Mouse (Mus musculus) liver, postnatal 0 days (tissue): ENCODE measurements around the gene Fbxo9. TPM values are rescaled to one million over a fixed set of nuclear protein-coding genes. Genes with fewer than 3 reads are reported as not detected.

Experiments used
- ATAC-seq: fragments of 200-750 bp; cut with Nextera tagmentation; 2 replicates; pipeline ENCODE4 v1.8.0; 2017; ENCODE audit warnings: mild to moderate bottlenecking, moderate library complexity
- DNase-seq: peaks from one replicate; pipeline ENCODE4 v3.0.0-alpha.2; 2016
- H3K27ac ChIP-seq: fragments of 300-500 bp; sonication (generic); 2 replicates; pipeline ENCODE4 v1.5.1; 2014; ENCODE audit warnings: antibody characterized with exemption, moderate library complexity, mild to moderate bottlenecking, low read depth
- H3K27me3 ChIP-seq: fragments of 300-500 bp; sonication (generic); 2 replicates; pipeline ENCODE4 v1.6.1; 2014; ENCODE audit warnings: low read length, control low read depth, mixed read lengths; ENCODE audit not compliant: insufficient read depth
- H3K36me3 ChIP-seq: fragments of 300-500 bp; sonication (generic); replicated peaks from 2 replicates; pipeline ENCODE4 v1.6.1; 2014; ENCODE audit warnings: mild to moderate bottlenecking, control low read depth, low read length, moderate library complexity, mixed read lengths; ENCODE audit not compliant: insufficient read depth
- H3K4me1 ChIP-seq: fragments of 300-500 bp; sonication (generic); 2 replicates; pipeline ENCODE4 v1.6.1; 2014; ENCODE audit warnings: antibody characterized with exemption, mild to moderate bottlenecking, control low read depth; ENCODE audit not compliant: insufficient read depth
- H3K4me2 ChIP-seq: fragments of 300-500 bp; sonication (generic); 2 replicates; pipeline ENCODE4 v1.6.1; 2014; ENCODE audit warnings: low read depth, mild to moderate bottlenecking, low read length, moderate library complexity, mixed read lengths
- H3K4me3 ChIP-seq: fragments of 300-500 bp; sonication (generic); 2 replicates; pipeline ENCODE4 v1.5.1; 2014; ENCODE audit warnings: low read depth, low read length
- H3K9ac ChIP-seq: fragments of 300-500 bp; sonication (generic); replicated peaks from 2 replicates; pipeline ENCODE4 v1.6.1; 2014; ENCODE audit warnings: mild to moderate bottlenecking, moderate library complexity
- H3K9me3 ChIP-seq: fragments of 300-500 bp; sonication (generic); 2 replicates; pipeline ENCODE4 v1.6.1; 2016; ENCODE audit warnings: mild to moderate bottlenecking, control low read depth, low read length, mixed read lengths
- CTCF ChIP-seq: sonication (generic); IDR thresholded peaks from 2 replicates; pipeline ENCODE4 v1.5.1; 2016; ENCODE audit warnings: antibody characterized with exemption, low read depth
- EP300 ChIP-seq: IDR thresholded peaks from 2 replicates; pipeline ENCODE4 v1.6.1; 2016; ENCODE audit warnings: antibody characterized with exemption, low read depth, mild to moderate bottlenecking
- WGBS: fragments of 180-500 bp; shearing (Covaris S2); extraction: QIAGEN DNeasy Blood & Tissue Kit; methylation state at CpG from one replicate; pipeline ENCODE4 v1.1.7; 2014; ENCODE audit not compliant: insufficient replicate concordance; 5-methylcytosine and 5-hydroxymethylcytosine counted together
- polyA plus RNA-seq: library from polyadenylated mRNA; unstranded; fragments of >200 nt; fragmentation: Nextera tagmentation; extraction: Ambion mirVana; gene quantifications from 2 replicates; pipeline ENCODE4 v1.2.1, GENCODE M21; 2015

Fbxo9 gene
- polyA plus RNA-seq, 1 experiment from 2014 or later = 45.7 TPM

DNA sequence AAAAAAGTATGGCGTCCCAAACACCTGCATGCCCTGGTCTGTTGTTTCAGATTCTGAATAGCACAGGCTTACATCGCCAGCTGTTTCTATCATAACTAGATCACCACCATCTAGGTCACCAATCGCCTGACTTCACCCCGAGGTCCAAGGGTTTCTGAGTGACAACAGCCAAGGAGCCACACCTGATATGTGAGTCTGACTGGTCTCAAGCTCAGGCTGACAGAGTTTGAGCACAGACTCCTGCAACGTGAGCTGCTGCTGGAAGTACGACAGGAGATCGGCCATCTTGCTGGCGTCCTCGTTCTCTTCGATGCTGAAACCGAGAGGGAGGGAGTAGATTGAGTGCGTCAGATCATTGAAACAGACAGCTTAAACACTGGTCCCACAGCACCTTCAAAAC, 13.2 kb downstream of the Fbxo9 start:
- H3K4me1 ChIP-seq = no peaks in the 10 kb centered on the region
- H3K36me3 ChIP-seq = peaks cover 76% of the 10 kb centered on the region
- H3K4me3 ChIP-seq = no peak overlapping the region
- no peak overlapping the region for H3K4me2 ChIP-seq
- WGBS = 93% methylated on average over 12 of the region's 12 CpGs
- DNase-seq (no peak), ATAC-seq (no peak)
- TF ChIP-seq EP300 (no peak), CTCF (no peak)
- H3K9ac ChIP-seq = no peak overlapping the region
- H3K27ac ChIP-seq = no peak overlapping the region
- no peaks in the 10 kb centered on the region for H3K27me3 ChIP-seq
- H3K9me3 ChIP-seq = peaks cover 3% of the 10 kb centered on the region

DNA sequence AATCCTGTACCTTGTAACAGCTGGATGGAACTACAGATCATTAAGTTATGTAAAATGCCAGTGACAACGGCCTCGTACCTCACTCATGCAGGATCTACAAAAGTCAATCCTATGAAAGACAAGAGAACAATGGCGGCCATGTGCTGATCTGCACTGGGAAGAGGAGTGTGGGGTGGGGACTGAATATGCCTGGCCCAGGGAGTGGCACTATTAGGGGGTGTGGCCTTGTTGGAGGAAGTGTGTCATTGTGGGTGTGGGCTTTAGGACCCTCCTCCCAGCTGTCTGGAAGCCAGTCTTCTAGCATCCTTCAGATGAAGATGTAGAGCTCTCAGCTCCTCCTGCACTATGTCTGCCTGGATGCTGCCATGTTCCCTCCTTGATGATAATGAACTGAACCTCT, 18.3 kb downstream of the Fbxo9 start:
- Histone ChIP-seq H3K4me2 (no peak overlapping the region), H3K4me3 (no peak overlapping the region), H3K9ac (no peak overlapping the region), H3K27ac (no peak overlapping the region), H3K27me3 (no peaks in the 10 kb centered on the region), H3K9me3 (no peaks in the 10 kb centered on the region), H3K36me3 (peaks cover 65% of the 10 kb centered on the region), H3K4me1 (no peaks in the 10 kb centered on the region)
- WGBS = 90% methylated on average over 3 of the region's 3 CpGs
- DNase-seq = no peak
- TF ChIP-seq EP300 = no peak
- TF ChIP-seq CTCF = no peak
- ATAC-seq = no peak

DNA sequence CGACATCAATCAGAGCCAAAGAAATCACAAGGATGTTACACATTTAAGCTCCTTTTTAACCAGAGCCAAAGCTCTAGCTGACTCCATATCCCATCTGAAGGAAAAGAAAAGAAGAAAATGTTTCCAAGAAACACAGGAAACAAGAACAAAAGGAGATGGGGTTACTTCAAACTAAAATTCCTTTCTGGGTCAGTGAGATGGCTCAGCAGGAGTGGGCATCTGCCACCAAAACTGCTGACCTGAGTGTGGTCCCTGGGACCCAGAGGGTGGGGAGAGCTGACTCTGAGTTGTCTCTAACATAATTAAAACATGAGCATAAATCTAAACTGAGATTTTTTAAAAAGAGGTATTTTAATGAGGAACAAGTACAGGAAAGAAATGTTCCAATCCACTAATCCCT, 19.0 kb downstream of the Fbxo9 start:
- H3K9ac ChIP-seq = no peak overlapping the region
- H3K4me1 ChIP-seq = no peaks in the 10 kb centered on the region
- ATAC-seq (no peak), DNase-seq (no peak)
- WGBS = 91% methylated on average over 1 of the region's 1 CpGs
- H3K4me3 ChIP-seq = no peak overlapping the region
- no peaks in the 10 kb centered on the region for H3K27me3 ChIP-seq
- no peak for TF ChIP-seq CTCF
- no peak for TF ChIP-seq EP300
- no peak overlapping the region for H3K4me2 ChIP-seq
- no peak overlapping the region for H3K27ac ChIP-seq
- no peaks in the 10 kb centered on the region for H3K9me3 ChIP-seq
- peaks cover 65% of the 10 kb centered on the region for H3K36me3 ChIP-seq

DNA sequence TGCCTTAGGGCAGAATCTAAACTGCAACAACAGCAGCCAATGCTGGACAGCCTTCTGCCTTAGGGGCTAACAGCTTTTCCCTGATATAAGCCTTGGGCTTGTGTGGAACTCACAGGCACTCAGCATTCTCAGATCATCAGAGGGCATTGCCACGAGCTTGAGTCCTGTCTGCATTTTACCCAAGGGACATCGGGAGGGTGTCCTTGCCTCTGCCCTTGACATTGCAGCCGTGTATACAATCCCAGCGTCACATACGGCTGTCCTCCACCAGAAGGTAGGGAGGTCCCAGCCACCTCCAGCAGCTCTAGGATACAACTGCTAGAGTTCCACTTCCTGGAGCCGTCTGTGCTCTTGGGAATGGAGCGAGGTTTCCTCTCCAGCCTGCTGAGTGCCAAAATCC, 19.9 kb downstream of the Fbxo9 start:
- no peak overlapping the region for H3K4me2 ChIP-seq
- no peak overlapping the region for H3K27ac ChIP-seq
- ATAC-seq = no peak
- TF ChIP-seq CTCF (no peak), EP300 (no peak)
- 82% methylated on average over 7 of the region's 7 CpGs for WGBS
- H3K9me3 ChIP-seq = no peaks in the 10 kb centered on the region
- DNase-seq = no peak
- H3K9ac ChIP-seq = no peak overlapping the region
- H3K36me3 ChIP-seq = peaks cover 70% of the 10 kb centered on the region
- no peaks in the 10 kb centered on the region for H3K27me3 ChIP-seq
- H3K4me3 ChIP-seq = no peak overlapping the region
- H3K4me1 ChIP-seq = no peaks in the 10 kb centered on the region

DNA sequence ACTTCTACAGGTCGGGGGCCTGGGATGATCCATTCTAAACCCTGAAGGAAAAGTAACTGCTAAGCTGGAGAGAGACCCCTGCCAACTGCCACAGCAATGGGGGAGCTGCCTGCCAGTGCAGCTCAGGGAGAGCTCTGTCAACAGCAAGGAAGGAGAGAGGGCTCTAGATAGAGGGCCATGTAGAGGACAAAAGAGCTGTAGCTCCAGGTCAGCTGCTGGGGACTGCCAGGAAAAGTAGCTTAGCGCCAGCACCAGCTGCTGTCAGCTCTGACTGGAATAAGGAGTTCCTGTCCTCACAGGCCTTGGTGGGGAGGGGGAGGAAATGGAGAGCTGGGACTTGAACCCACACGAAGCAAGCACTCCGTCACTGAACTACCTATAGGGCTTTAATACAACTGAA, 20.3 kb downstream of the Fbxo9 start:
- Histone ChIP-seq H3K4me1 (no peaks in the 10 kb centered on the region), H3K4me2 (no peak overlapping the region), H3K4me3 (no peak overlapping the region), H3K9ac (no peak overlapping the region), H3K27me3 (no peaks in the 10 kb centered on the region), H3K36me3 (peaks cover 73% of the 10 kb centered on the region), H3K9me3 (no peaks in the 10 kb centered on the region), H3K27ac (no peak overlapping the region)
- no peak for TF ChIP-seq EP300
- no peak for TF ChIP-seq CTCF
- ATAC-seq = no peak
- 87% methylated on average over 4 of the region's 4 CpGs for WGBS
- DNase-seq = no peak

DNA sequence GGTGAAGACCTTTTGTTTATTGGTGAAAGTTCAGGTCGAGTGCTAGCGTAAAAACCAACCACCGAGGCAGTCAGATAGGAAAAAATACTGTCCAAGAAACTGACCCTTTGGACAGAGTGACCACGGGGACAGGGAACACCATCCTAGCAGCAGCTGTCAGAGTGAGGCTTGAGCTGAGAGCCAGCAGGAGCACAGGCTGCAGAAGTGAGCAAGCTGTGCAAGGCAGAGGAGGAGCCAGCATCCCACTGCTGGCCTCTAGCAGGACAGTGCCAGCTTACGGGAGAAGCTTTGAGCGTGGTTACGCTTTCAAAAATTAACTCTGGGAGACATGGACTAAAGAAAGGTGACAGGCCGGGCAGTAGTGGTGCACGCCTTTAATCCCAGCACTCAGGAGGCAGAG, 21.1 kb downstream of the Fbxo9 start:
- H3K36me3 ChIP-seq = peaks cover 71% of the 10 kb centered on the region

DNA sequence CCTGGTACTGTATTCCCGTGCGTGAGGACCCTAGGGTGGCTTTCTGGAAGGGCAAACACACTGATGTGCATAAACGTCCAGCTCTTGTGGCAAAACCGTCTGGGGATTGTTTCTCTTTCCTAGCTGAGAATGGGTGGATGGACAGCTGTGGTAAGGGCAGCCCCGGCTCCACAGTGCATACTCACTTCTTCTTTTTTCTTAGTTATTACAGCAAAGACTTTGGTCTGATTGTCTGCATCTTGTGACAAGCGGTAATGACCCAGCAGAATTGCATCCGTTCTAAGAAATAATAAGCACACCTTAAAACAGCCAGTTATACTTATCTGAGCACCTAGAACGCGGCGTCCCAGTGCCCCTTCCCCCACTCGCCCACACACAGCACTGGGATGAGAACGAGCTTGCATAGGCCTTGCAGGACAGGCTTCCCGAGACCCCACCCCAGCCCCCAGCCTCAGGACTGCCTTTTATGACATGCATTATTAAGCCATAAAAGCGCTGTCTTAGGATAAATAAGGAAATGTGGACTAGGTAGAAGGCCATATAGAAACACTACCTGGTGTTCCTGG, 23.1 kb downstream of the Fbxo9 start:
- Histone ChIP-seq H3K4me2 (no peak overlapping the region), H3K27ac (no peak overlapping the region), H3K9ac (no peak overlapping the region), H3K36me3 (peaks cover 74% of the 10 kb centered on the region), H3K4me3 (no peak overlapping the region), H3K4me1 (no peaks in the 10 kb centered on the region), H3K9me3 (no peaks in the 10 kb centered on the region), H3K27me3 (no peaks in the 10 kb centered on the region)
- DNase-seq (no peak), ATAC-seq (no peak)
- 74% methylated on average over 14 of the region's 14 CpGs for WGBS
- TF ChIP-seq EP300 = no peak
- TF ChIP-seq CTCF = no peak

More for the DNA sequence above, 21.1 kb downstream of the Fbxo9 start:
- H3K4me3 ChIP-seq = no peak overlapping the region
- H3K4me2 ChIP-seq = no peak overlapping the region
- DNase-seq (no peak), ATAC-seq (no peak)
- H3K27ac ChIP-seq = no peak overlapping the region
- 90% methylated on average over 9 of the region's 9 CpGs for WGBS
- no peaks in the 10 kb centered on the region for H3K9me3 ChIP-seq
- H3K4me1 ChIP-seq = no peaks in the 10 kb centered on the region
- no peak overlapping the region for H3K9ac ChIP-seq
- TF ChIP-seq CTCF (no peak), EP300 (no peak)
- no peaks in the 10 kb centered on the region for H3K27me3 ChIP-seq
